Mouse (Mus musculus) lung, adult 18-20 months (tissue): ENCODE measurements at regions not wholly inside any gene's neighbourhood (a gene's known extent, or its start where the extent isn't known, plus 50 kb on each side); places are given as distances from the start of the nearest gene placed in this dataset.
A peak's percentile ranks its signal among the peaks of the same experiment; 100 is the strongest.
"Not testable (repeated sequence)": the region's sequence is repeated elsewhere in the genome, so short reads cannot be mapped to it uniquely, and the experiment has no call there.

Experiments
- DNase-seq, 2 experiments: peaks; one replicate each; pipeline ENCODE4 v3.0.0; 2022; ENCODE audit warnings: mixed read lengths in 2 of 2

DNA sequence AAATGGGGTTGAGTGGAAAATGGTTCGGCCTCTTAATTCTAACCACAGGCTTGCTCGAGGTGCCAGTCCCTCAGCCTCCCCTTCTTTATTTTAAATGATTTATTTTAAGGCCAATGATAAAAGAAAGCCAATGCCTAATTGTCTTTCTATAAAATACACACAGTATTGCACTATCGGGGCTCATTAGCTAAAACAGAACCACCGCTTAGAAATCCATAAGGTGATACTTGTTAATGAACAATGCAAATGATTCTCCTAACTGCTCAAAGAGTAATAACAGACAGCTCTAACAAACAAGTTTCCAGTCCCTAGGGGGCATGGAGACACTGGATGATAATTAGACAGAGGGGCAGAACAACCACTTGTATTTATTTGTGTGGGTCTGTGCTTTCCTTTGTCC, 58.8 kb downstream of the Emx2 start:
- DNase-seq, result no peak

DNA sequence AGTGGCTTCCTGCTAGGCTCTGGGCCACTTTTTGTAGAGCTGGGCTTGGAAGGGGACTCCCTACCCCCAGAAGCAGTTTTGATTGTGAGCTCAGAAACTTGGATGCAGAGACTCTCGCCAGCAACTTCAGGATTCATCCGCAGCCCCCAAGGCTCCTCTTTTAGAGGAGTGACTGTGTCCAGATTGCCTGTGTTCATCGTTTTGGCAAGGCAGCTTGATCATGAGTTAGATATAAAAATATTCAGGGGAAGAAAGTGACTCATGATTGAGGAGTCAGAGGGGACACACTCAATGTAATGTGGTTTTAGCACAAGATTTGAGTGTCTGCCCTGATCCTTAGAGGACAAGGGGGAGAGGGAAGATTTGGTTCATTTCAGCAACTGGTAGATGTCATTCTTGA, 61.0 kb downstream of the Emx2 start:
- no peak for DNase-seq

- no peak for DNase-seq
These were observed 64.0 kb downstream of the Emx2 start for GRCm38 (mm10) chr19:59522176-59522575.

DNA sequence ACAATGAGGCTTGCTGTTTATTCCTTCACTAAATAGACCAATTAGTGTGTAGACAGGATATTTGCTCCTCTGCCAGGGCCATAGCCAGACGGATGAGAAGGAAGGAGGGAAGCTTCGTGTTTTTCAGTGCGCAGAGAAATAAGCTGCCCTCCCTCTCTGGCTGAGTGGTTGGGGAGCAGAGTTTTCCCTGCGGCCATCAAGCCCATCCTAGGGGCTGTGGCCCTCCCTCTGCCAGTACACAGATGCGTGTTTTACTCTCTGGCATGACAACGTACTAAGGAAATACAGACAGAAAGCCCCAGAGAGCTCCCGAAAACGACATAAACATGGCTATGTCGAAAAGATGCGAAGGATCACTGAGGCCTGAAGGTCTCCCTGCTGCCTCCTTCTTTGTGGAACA, 65.2 kb downstream of the Emx2 start:
- DNase-seq, result no peak

- DNase-seq, result no peak
These were observed 105.9 kb downstream of the Emx2 start for GRCm38 (mm10) chr19:59564101-59564500.

DNA sequence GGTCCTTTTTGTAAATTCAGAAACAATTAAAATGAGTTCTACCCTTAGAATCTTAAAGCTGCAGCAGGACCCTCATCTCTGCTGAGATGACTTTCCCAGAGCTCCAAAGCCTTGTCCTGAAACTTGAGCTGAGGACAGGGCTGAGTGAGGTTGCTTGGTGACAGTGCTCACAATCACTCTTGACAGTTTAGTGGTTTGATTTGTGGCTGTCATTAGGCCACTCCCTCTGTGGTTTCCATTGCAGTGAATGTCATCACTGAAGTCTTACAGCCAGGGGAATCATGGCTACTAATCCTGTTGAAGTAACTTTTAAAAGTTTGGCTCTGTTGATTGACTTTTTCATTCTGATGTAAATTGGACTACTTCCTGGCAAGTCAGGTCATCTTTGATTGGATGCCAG, 110.7 kb downstream of the Emx2 start:
- DNase-seq, result no peak

DNA sequence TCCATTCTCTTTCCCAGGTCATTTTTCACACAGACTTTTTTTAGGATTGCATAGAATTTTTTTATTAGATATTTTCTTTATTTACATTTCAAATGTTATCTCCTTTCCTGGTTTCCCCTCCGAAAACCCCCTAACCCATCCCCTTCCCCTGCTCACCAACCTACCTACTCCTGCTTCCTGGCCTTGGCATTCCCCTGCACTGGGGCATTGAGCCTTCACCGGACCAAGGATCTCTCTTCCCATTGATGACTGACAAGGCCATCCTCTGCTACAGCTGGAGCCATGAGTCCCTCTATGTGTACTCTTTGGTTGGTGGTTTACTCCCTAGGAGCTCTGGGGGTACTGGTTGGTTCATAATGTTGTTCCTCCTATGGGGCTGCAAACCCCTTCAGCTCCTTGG, 111.4 kb downstream of the Emx2 start:
- not testable (repeated sequence) for DNase-seq

DNA sequence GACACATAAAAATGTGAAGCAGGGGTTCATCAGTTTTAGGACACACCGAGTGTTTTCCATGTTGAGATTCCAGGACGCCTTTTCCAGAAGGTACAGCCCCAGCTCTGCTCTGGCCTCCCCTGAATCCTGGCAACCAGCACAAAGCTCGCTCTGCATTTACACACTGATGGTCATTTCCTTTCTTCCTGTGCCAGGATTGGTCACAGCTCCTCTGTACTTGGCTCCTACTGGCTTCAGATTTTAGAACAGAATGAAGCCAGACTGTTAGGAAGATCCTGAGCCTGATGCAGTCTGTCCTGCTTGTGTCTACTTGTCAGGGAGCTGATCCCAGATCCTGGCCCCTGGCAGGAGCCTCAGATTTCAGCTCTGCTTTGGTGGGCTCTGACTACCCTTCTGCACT, 116.2 kb downstream of the Emx2 start:
- DNase-seq, result no peak

GRCm38 (mm10) chr19:59577886-59578285, 119.7 kb downstream of the Emx2 start:
- no peak for DNase-seq

GRCm38 (mm10) chr19:59579676-59580075, 121.5 kb downstream of the Emx2 start:
- DNase-seq, result no peak

DNA sequence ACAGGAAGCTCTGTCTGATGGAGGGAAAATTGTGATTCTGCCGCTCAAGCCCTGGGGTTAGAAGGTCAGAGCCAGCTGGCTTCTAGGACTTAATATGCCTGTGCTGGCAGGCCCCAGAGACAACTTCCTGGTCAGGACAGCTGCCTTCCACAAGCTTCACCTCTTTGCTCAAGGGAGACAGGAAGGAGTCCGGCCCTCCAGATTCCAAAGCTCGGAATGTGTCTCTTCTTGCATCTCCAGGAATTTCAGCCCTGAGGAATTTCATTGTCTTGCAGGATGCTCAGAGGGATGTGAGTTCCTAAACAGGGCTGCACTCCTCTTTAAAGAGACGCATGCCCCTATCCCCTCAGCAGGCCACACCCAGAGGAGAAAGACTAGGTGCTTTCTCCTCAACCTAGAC, 127.7 kb downstream of the Emx2 start:
- DNase-seq, result peak in 1 of 2 experiments; percentile 3

- DNase-seq, result no peak
These were observed 129.1 kb downstream of the Emx2 start for GRCm38 (mm10) chr19:59587303-59587702.

- peak in 1 of 2 experiments; percentile 7 for DNase-seq
These were observed 129.9 kb downstream of the Emx2 start for GRCm38 (mm10) chr19:59588068-59588522.

DNA sequence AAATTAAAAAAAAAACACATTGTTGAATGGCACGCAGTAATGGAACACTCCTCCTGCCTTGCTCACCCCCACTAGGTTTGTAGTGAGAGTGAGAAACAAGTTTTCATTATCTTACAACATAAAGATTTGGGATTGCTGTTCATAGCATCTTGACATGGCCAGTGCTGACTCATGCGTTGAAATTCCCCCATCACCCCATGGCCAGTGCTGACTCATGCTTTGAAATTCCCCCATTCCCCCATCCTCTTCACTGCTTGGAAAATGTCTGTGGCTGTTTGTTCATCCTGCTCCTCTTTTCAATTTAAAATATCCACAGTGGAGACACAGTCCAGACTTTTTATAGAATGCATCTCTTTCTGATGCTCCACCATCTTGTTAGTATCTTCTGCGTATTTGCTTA, 131.8 kb downstream of the Emx2 start:
- DNase-seq, result no peak

DNA sequence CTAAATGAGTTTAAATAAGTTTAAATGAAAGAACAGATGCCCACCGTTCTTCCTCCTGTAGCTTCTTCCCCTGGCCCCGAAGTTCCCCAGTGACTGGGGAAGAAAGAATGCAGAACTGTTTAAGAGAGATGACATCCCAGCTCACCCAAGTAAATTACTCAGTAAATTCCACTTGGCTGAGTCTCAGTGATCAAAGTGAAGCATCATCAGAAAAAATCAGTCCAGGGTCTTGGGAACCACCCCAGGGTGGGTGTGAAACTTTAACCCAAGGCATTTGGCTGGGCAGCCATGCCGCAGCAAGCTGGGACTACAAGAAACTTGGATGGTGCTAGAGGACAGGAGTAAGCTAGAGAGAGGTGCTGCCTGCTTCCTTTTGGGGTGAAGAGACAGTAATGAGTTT, 133.9 kb downstream of the Emx2 start:
- DNase-seq, result no peak

GRCm38 (mm10) chr19:59624288-59624795, 166.2 kb downstream of the Emx2 start:
- DNase-seq, result no peak

DNA sequence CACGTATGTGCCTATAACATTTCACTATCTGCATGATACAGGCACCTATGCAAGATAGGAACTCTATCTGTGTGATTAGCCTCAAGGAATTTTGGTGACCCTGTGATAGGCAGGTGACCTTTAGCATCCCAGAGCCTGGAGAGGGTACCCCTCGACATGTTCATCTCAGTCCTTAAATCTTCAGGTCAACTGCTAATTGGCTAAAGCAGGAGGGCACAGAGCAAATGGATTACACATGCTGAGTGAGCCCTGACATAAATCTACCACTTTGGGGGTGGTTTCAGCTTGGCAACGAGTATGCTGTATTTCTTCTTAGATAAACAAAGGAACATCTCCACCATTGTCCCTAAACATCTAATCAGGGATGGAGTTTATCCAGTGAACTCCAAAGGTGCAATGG, 169.5 kb downstream of the Emx2 start:
- no peak for DNase-seq

- DNase-seq, result no peak
These were observed 170.4 kb downstream of the Emx2 start for GRCm38 (mm10) chr19:59628296-59629160.

- no peak for DNase-seq
These were observed 170.9 kb downstream of the Emx2 start for GRCm38 (mm10) chr19:59629161-59629445.

DNA sequence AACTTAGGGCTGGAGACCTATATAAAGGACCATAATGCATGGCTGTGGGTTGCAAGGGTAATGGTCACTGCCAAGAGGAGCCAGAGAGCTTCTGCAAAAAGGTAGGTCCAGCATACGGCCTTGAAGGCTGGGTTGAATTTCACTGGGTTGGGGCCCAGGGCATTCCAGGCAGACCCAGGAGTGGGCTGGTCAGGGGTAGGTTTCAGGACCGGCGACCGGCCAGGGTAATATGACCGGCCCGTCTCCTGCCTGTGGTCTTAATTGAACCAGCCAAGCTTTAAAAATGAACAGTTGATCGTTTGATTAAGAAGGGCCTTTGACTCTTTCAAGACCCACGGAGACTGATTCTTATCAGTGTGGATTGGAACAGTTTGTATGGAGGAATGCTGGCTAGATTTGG, 171.9 kb downstream of the Emx2 start:
- no peak for DNase-seq

GRCm38 (mm10) chr19:59630706-59631105, 172.5 kb downstream of the Emx2 start:
- DNase-seq, result no peak

- no peak for DNase-seq
These were observed 173.4 kb downstream of the Emx2 start for GRCm38 (mm10) chr19:59631541-59631940.

DNA sequence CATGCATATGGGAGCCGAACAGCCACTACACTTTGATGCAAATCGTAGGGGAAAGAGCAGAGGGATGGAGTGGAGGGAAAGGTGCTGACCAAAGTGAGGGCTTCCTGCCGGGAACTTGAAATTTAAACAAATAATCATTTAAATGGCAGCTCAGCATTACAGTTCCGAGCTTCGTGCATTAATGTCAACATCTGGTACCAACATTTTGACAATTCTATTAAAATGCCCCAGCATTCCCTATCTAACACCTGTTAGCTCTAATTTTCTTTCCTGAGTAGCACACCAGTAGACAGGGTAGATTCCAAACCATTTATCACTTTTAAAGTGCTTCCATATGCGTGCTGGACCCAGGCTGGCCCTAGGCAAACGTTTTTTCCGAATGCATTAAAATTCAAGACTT, 178.1 kb downstream of the Emx2 start:
- no peak for DNase-seq

- no peak for DNase-seq
These were observed 184.4 kb downstream of the Emx2 start for GRCm38 (mm10) chr19:59642606-59643005.

DNA sequence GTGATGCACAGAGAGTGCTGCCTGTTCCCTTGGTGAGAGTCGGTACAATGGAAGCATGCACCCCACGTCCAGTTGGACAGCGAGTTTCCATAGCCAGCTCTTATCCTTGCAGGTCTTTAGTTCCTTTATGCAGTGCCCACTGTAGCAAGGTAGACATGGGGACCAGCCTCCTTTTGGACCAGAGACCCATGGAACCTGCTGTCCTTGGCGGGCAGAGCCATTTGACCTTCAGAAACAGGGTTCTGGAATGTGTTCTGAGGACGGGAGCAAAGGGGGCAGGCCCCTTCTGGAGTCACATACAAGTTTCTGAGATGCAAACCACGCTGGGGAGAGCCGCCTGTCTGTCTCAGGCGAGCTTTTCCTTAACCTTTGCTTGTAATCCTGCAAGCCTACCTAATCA, 188.1 kb downstream of the Emx2 start:
- no peak for DNase-seq
